Mouse (Mus musculus) liver, adult 2 months (tissue): ENCODE measurements around the gene Gorasp2.

Source experiments
- CTCF ChIP-seq: fragments of 200-500 bp; IDR thresholded peaks from 2 replicates; pipeline ENCODE4 v1.5.1; 2011; ENCODE audit warnings: low read depth, low read length, control low read depth
- POLR2A ChIP-seq: fragments of 200-500 bp; IDR thresholded peaks from 2 replicates; pipeline ENCODE4 v1.6.1; 2011; ENCODE audit warnings: low read length, control low read depth; ENCODE audit not compliant: insufficient read depth; ENCODE audit errors: extremely low read depth

GRCm38 (mm10) chr2:70634028-70634690, 27.2 kb upstream of the Gorasp2 start:
- no peak for TF ChIP-seq CTCF
- TF ChIP-seq POLR2A: no peak
